In genomic region chrX:163957381-163957780, GRCm38 (mm10) we compare ENCODE assay signal across 8 mouse cellular contexts. TPM values are rescaled to one million over a fixed set of nuclear protein-coding genes. Genes with fewer than 3 reads are reported as not detected.
DNase-seq lines count a peak whose midpoint lies in the region; ATAC-seq and TF ChIP-seq lines count a peak whose summit lies in the region.

No protein-coding gene starts in this region.

- 0 out of 2 replicates have a peak, but pooled peaks cover 2% of the 10 kb centered on the region for H3K4me1 ChIP-seq in heart, embryonic 12.5 days (replicated peaks)
- H3K4me1 ChIP-seq in ES-Bruce4 (ENCODE audit: control insufficient read depth, insufficient read depth, low read length), result no peaks in the 10 kb centered on the region
- H3K4me1 ChIP-seq in forebrain, embryonic 16.5 days (replicated peaks; ENCODE audit: control insufficient read depth, insufficient read depth, low read length), result peaks cover 8% of the 10 kb centered on the region; the same call in 1 of the 2 replicates
- H3K4me1 ChIP-seq in liver, embryonic 16.5 days (ENCODE audit: control insufficient read depth, low read depth, low read length), result peaks cover 2% of the 10 kb centered on the region

- no peak for TF ChIP-seq CTCF in ES-Bruce4 (IDR thresholded peaks at IDR 0.05; ENCODE audit: low read depth, low read length)

- H3K4me3 ChIP-seq in heart, embryonic 12.5 days, result peak overlapping the region; percentile 82
- H3K4me3 ChIP-seq in ES-Bruce4 (ENCODE audit: low read depth, low read length), result peak overlapping the region; percentile 94
- H3K4me3 ChIP-seq in forebrain, embryonic 16.5 days (replicated peaks; ENCODE audit: low read length), result peak overlapping the region; percentile 74
- H3K4me3 ChIP-seq in liver, embryonic 16.5 days (ENCODE audit: low read depth, low read length), result peak overlapping the region; percentile 82

- ATAC-seq in heart, embryonic 12.5 days (ENCODE audit: insufficient number of reproducible peaks, low FRiP score), result no peak
- ATAC-seq in forebrain, embryonic 16.5 days, result no peak
- no peak for ATAC-seq in liver, embryonic 16.5 days (ENCODE audit: low read depth)

- TF ChIP-seq POLR2A in ES-Bruce4 (IDR thresholded peaks at IDR 0.05; ENCODE audit: insufficient read depth, low read length), result no peak

- no peak for TF ChIP-seq EP300 in ES-Bruce4 (IDR thresholded peaks at IDR 0.05; ENCODE audit: insufficient read depth, low read depth, low read length)

- no peaks in the 10 kb centered on the region for H3K27me3 ChIP-seq in heart, embryonic 12.5 days (replicated peaks)
- no peaks in the 10 kb centered on the region for H3K27me3 ChIP-seq in ES-Bruce4 (ENCODE audit: control insufficient read depth, insufficient read depth, low read length, poor library complexity, severe bottlenecking)
- no peaks in the 10 kb centered on the region for H3K27me3 ChIP-seq in forebrain, embryonic 16.5 days (replicated peaks; ENCODE audit: control insufficient read depth, insufficient read depth, low read length)
- H3K27me3 ChIP-seq in liver, embryonic 16.5 days (ENCODE audit: control insufficient read depth, insufficient read depth, low read depth, low read length), result no peaks in the 10 kb centered on the region

- H3K9me3 ChIP-seq in heart, embryonic 12.5 days (replicated peaks), result no peaks in the 10 kb centered on the region
- H3K9me3 ChIP-seq in ES-Bruce4 (replicated peaks; ENCODE audit: control insufficient read depth, insufficient read depth, low read length, poor library complexity, severe bottlenecking), result no peaks in the 10 kb centered on the region
- H3K9me3 ChIP-seq in forebrain, embryonic 16.5 days (ENCODE audit: control insufficient read depth, low read length), result no peaks in the 10 kb centered on the region
- no peaks in the 10 kb centered on the region; the same call in 1 of the 2 replicates for H3K9me3 ChIP-seq in liver, embryonic 16.5 days (replicated peaks; ENCODE audit: control insufficient read depth, low read length)

- peak overlapping the region; percentile 73 for H3K4me2 ChIP-seq in heart, embryonic 12.5 days
- H3K4me2 ChIP-seq in forebrain, embryonic 16.5 days (ENCODE audit: low read length), result peak overlapping the region; percentile 46
- peak overlapping the region; percentile 63 for H3K4me2 ChIP-seq in liver, embryonic 16.5 days (ENCODE audit: low read depth, low read length)

- peak overlapping the region; percentile 98 for H3K27ac ChIP-seq in heart, embryonic 12.5 days (ENCODE audit: poor library complexity, severe bottlenecking)
- H3K27ac ChIP-seq in ES-Bruce4 (ENCODE audit: insufficient read depth, low read length), result peak overlapping the region; percentile 74
- peak overlapping the region; percentile 95; the same call in 1 of the 2 replicates for H3K27ac ChIP-seq in forebrain, embryonic 16.5 days (ENCODE audit: low read length)
- peak overlapping the region; percentile 98 for H3K27ac ChIP-seq in liver, embryonic 16.5 days (ENCODE audit: low read length)

- 34% methylated on average over 12 of the region's 12 CpGs for WGBS in heart, embryonic 12.5 days
- WGBS in forebrain, embryonic 16.5 days, result 36% methylated on average over 12 of the region's 12 CpGs
- 27% methylated on average over 12 of the region's 12 CpGs for WGBS in liver, embryonic 16.5 days (ENCODE audit: insufficient replicate concordance)

- peak overlapping the region; percentile 85 for H3K9ac ChIP-seq in heart, embryonic 12.5 days
- H3K9ac ChIP-seq in ES-Bruce4 (ENCODE audit: low read depth, poor library complexity, severe bottlenecking), result peak overlapping the region; percentile 90
- H3K9ac ChIP-seq in forebrain, embryonic 16.5 days (replicated peaks; ENCODE audit: low read depth, low read length), result peak overlapping the region; percentile 71
- peak overlapping the region; percentile 90 for H3K9ac ChIP-seq in liver, embryonic 16.5 days (ENCODE audit: low read depth, low read length)

- H3K36me3 ChIP-seq in heart, embryonic 12.5 days, result peaks cover 20% of the 10 kb centered on the region
- peaks cover 28% of the 10 kb centered on the region for H3K36me3 ChIP-seq in ES-Bruce4 (ENCODE audit: control insufficient read depth, insufficient read depth, low read length, poor library complexity, severe bottlenecking)
- 0 out of 2 replicates have a peak, but pooled peaks cover 2% of the 10 kb centered on the region for H3K36me3 ChIP-seq in forebrain, embryonic 16.5 days (ENCODE audit: control insufficient read depth, insufficient read depth)
- peaks cover 12% of the 10 kb centered on the region for H3K36me3 ChIP-seq in liver, embryonic 16.5 days (ENCODE audit: control insufficient read depth, insufficient read depth)

- DNase-seq in heart, postnatal 4 days, result no peak
- DNase-seq in adrenal gland, postnatal 25 days, result no peak
- DNase-seq in cerebellum, postnatal 14 days, result no peak
- no peak for DNase-seq in embryo, embryonic 11 days

RNA-seq across cellular contexts. Expression of gene Zrsr2, which starts 1.1 kb away (rescaled TPM):
- polyA plus RNA-seq in heart, embryonic 12.5 days (2016; fragmentation: Nextera tagmentation; extraction: Ambion mirVana), result 46.9 and 52.8 TPM in 2 replicates
- 10 to 100 TPM; 13.7 to 24.4 TPM for total RNA-seq in heart, postnatal 4 days (2021)
- polyA plus RNA-seq in ES-Bruce4 (2011; ENCODE audit: insufficient read depth, insufficient read length, low read depth, missing spikeins), result 70.4 and 71.4 TPM in 2 replicates
- 47.7 and 50.2 TPM in 2 replicates for polyA plus RNA-seq in forebrain, embryonic 16.5 days (2015; fragmentation: Nextera tagmentation; extraction: Ambion mirVana)
- 11.0 and 12.7 TPM in 2 replicates for polyA plus RNA-seq in liver, embryonic 16.5 days (2015; fragmentation: Nextera tagmentation; extraction: Ambion mirVana)
- total RNA-seq in adrenal gland, postnatal 25 days (2021), result 26.7 and 36.2 TPM in 2 replicates

RNA-seq across cellular contexts. Expression of gene Ap1s2, which starts 48.6 kb away (rescaled TPM):
- polyA plus RNA-seq in heart, embryonic 12.5 days (2016; fragmentation: Nextera tagmentation; extraction: Ambion mirVana), result 23.7 and 24.9 TPM in 2 replicates
- 10 to 100 TPM; 15.7 to 16.8 TPM for total RNA-seq in heart, postnatal 4 days (2021)
- polyA plus RNA-seq in ES-Bruce4 (2011; ENCODE audit: insufficient read depth, insufficient read length, low read depth, missing spikeins), result 27.1 and 27.6 TPM in 2 replicates
- polyA plus RNA-seq in forebrain, embryonic 16.5 days (2015; fragmentation: Nextera tagmentation; extraction: Ambion mirVana), result 128 and 130 TPM in 2 replicates
- polyA plus RNA-seq in liver, embryonic 16.5 days (2015; fragmentation: Nextera tagmentation; extraction: Ambion mirVana), result 5.4 and 5.5 TPM in 2 replicates
- total RNA-seq in adrenal gland, postnatal 25 days (2021), result 15.2 and 16.9 TPM in 2 replicates
